Mouse (Mus musculus): Measurements from ENCODE around the gene Tmprss3. TPM values are rescaled to one million over a fixed set of nuclear protein-coding genes. Genes with fewer than 3 reads are reported as not detected.

The Tmprss3 gene
- polyA plus RNA-seq, 1 experiment from 2014 or later = not detected

- 88% methylated on average over 7 of the region's 7 CpGs for WGBS
- Histone ChIP-seq H3K36me3 (ENCODE audit: control insufficient read depth, insufficient read depth, low read length) (no peaks in the 10 kb centered on the region), H3K9ac (ENCODE audit: low read depth, low read length) (no peak overlapping the region), H3K4me3 (ENCODE audit: low read depth, low read length) (no peak overlapping the region), H3K9me3 (replicated peaks; ENCODE audit: control insufficient read depth, low read length, poor library complexity, severe bottlenecking) (no peaks in the 10 kb centered on the region), H3K4me1 (ENCODE audit: control insufficient read depth, insufficient read depth, low read length) (0 out of 2 replicates have a peak, but pooled peaks cover 2% of the 10 kb centered on the region), H3K27ac (ENCODE audit: low read length) (no peak overlapping the region), H3K4me2 (ENCODE audit: low read length) (no peak overlapping the region), H3K27me3 (ENCODE audit: control insufficient read depth, insufficient read depth, low read depth, low read length) (no peaks in the 10 kb centered on the region)
- ATAC-seq = no peak
These were observed 28.2 kb upstream of the Tmprss3 start for GRCm38 (mm10) chr17:31226931-31227330.

- no peak for ATAC-seq
- WGBS = 53% methylated on average over 3 of the region's 3 CpGs
- Histone ChIP-seq H3K27ac (ENCODE audit: low read length) (no peak overlapping the region), H3K4me3 (ENCODE audit: low read depth, low read length) (no peak overlapping the region), H3K9ac (ENCODE audit: low read depth, low read length) (no peak overlapping the region), H3K27me3 (ENCODE audit: control insufficient read depth, insufficient read depth, low read depth, low read length) (no peaks in the 10 kb centered on the region), H3K4me1 (ENCODE audit: control insufficient read depth, insufficient read depth, low read length) (no peaks in the 10 kb centered on the region), H3K4me2 (ENCODE audit: low read length) (no peak overlapping the region), H3K36me3 (ENCODE audit: control insufficient read depth, insufficient read depth, low read length) (no peaks in the 10 kb centered on the region), H3K9me3 (replicated peaks; ENCODE audit: control insufficient read depth, low read length, poor library complexity, severe bottlenecking) (no peaks in the 10 kb centered on the region)
These were observed 27.6 kb upstream of the Tmprss3 start for GRCm38 (mm10) chr17:31226368-31226767.

GRCm38 (mm10) chr17:31224591-31224990 lies 25.8 kb upstream of the Tmprss3 start:
- H3K36me3 ChIP-seq (ENCODE audit: control insufficient read depth, insufficient read depth, low read length) = no peaks in the 10 kb centered on the region
- no peaks in the 10 kb centered on the region for H3K4me1 ChIP-seq (ENCODE audit: control insufficient read depth, insufficient read depth, low read length)
- 90% methylated on average over 8 of the region's 8 CpGs for WGBS
- no peak overlapping the region for H3K4me3 ChIP-seq (ENCODE audit: low read depth, low read length)
- no peak overlapping the region for H3K9ac ChIP-seq (ENCODE audit: low read depth, low read length)
- no peak for ATAC-seq
- no peak overlapping the region for H3K27ac ChIP-seq (ENCODE audit: low read length)
- no peaks in the 10 kb centered on the region for H3K27me3 ChIP-seq (ENCODE audit: control insufficient read depth, insufficient read depth, low read depth, low read length)
- no peaks in the 10 kb centered on the region for H3K9me3 ChIP-seq (replicated peaks; ENCODE audit: control insufficient read depth, low read length, poor library complexity, severe bottlenecking)
- no peak overlapping the region for H3K4me2 ChIP-seq (ENCODE audit: low read length)

GRCm38 (mm10) chr17:31223835-31224234 lies 25.1 kb upstream of the Tmprss3 start:
- no peak for ATAC-seq
- no peak overlapping the region for H3K4me3 ChIP-seq (ENCODE audit: low read depth, low read length)
- no peaks in the 10 kb centered on the region for H3K9me3 ChIP-seq (replicated peaks; ENCODE audit: control insufficient read depth, low read length, poor library complexity, severe bottlenecking)
- no peak overlapping the region for H3K9ac ChIP-seq (ENCODE audit: low read depth, low read length)
- H3K36me3 ChIP-seq (ENCODE audit: control insufficient read depth, insufficient read depth, low read length) = no peaks in the 10 kb centered on the region
- H3K4me2 ChIP-seq (ENCODE audit: low read length) = no peak overlapping the region
- H3K4me1 ChIP-seq (ENCODE audit: control insufficient read depth, insufficient read depth, low read length) = no peaks in the 10 kb centered on the region
- WGBS = 89% methylated on average over 7 of the region's 7 CpGs
- no peaks in the 10 kb centered on the region for H3K27me3 ChIP-seq (ENCODE audit: control insufficient read depth, insufficient read depth, low read depth, low read length)
- H3K27ac ChIP-seq (ENCODE audit: low read length) = no peak overlapping the region

- no peak overlapping the region for H3K27ac ChIP-seq (ENCODE audit: low read length)
- no peak overlapping the region for H3K9ac ChIP-seq (ENCODE audit: low read depth, low read length)
- H3K4me1 ChIP-seq (ENCODE audit: control insufficient read depth, insufficient read depth, low read length) = no peaks in the 10 kb centered on the region
- no peaks in the 10 kb centered on the region for H3K27me3 ChIP-seq (ENCODE audit: control insufficient read depth, insufficient read depth, low read depth, low read length)
- H3K4me2 ChIP-seq (ENCODE audit: low read length) = no peak overlapping the region
- no peak for ATAC-seq
- no peaks in the 10 kb centered on the region for H3K36me3 ChIP-seq (ENCODE audit: control insufficient read depth, insufficient read depth, low read length)
- no peak overlapping the region for H3K4me3 ChIP-seq (ENCODE audit: low read depth, low read length)
- 86% methylated on average over 4 of the region's 4 CpGs for WGBS
- no peaks in the 10 kb centered on the region for H3K9me3 ChIP-seq (replicated peaks; ENCODE audit: control insufficient read depth, low read length, poor library complexity, severe bottlenecking)
These were observed 24.1 kb upstream of the Tmprss3 start for GRCm38 (mm10) chr17:31222810-31223310.

- H3K4me2 ChIP-seq (ENCODE audit: low read length) = no peak overlapping the region
- no peaks in the 10 kb centered on the region for H3K4me1 ChIP-seq (ENCODE audit: control insufficient read depth, insufficient read depth, low read length)
- H3K27ac ChIP-seq (ENCODE audit: low read length) = no peak overlapping the region
- H3K9me3 ChIP-seq (replicated peaks; ENCODE audit: control insufficient read depth, low read length, poor library complexity, severe bottlenecking) = no peaks in the 10 kb centered on the region
- no peak for ATAC-seq
- H3K27me3 ChIP-seq (ENCODE audit: control insufficient read depth, insufficient read depth, low read depth, low read length) = no peaks in the 10 kb centered on the region
- H3K4me3 ChIP-seq (ENCODE audit: low read depth, low read length) = no peak overlapping the region
- no peak overlapping the region for H3K9ac ChIP-seq (ENCODE audit: low read depth, low read length)
- 54% methylated on average over 5 of the region's 5 CpGs for WGBS
- H3K36me3 ChIP-seq (ENCODE audit: control insufficient read depth, insufficient read depth, low read length) = no peaks in the 10 kb centered on the region
These were observed 17.5 kb upstream of the Tmprss3 start for GRCm38 (mm10) chr17:31216068-31216955.

- Histone ChIP-seq H3K27me3 (ENCODE audit: control insufficient read depth, insufficient read depth, low read depth, low read length) (no peaks in the 10 kb centered on the region), H3K4me2 (ENCODE audit: low read length) (no peak overlapping the region), H3K36me3 (ENCODE audit: control insufficient read depth, insufficient read depth, low read length) (no peaks in the 10 kb centered on the region), H3K27ac (ENCODE audit: low read length) (no peak overlapping the region), H3K9ac (ENCODE audit: low read depth, low read length) (no peak overlapping the region), H3K4me3 (ENCODE audit: low read depth, low read length) (no peak overlapping the region), H3K9me3 (replicated peaks; ENCODE audit: control insufficient read depth, low read length, poor library complexity, severe bottlenecking) (no peaks in the 10 kb centered on the region), H3K4me1 (ENCODE audit: control insufficient read depth, insufficient read depth, low read length) (no peaks in the 10 kb centered on the region)
- ATAC-seq = no peak
- 92% methylated on average over 6 of the region's 6 CpGs for WGBS
These were observed 13.1 kb upstream of the Tmprss3 start for GRCm38 (mm10) chr17:31211881-31212280.

GRCm38 (mm10) chr17:31210299-31210698 lies 11.5 kb upstream of the Tmprss3 start:
- no peaks in the 10 kb centered on the region for H3K36me3 ChIP-seq (ENCODE audit: control insufficient read depth, insufficient read depth, low read length)
- no peak overlapping the region for H3K4me2 ChIP-seq (ENCODE audit: low read length)
- H3K4me1 ChIP-seq (ENCODE audit: control insufficient read depth, insufficient read depth, low read length) = no peaks in the 10 kb centered on the region
- no peaks in the 10 kb centered on the region for H3K27me3 ChIP-seq (ENCODE audit: control insufficient read depth, insufficient read depth, low read depth, low read length)
- ATAC-seq = no peak
- H3K27ac ChIP-seq (ENCODE audit: low read length) = no peak overlapping the region
- H3K9ac ChIP-seq (ENCODE audit: low read depth, low read length) = no peak overlapping the region
- H3K4me3 ChIP-seq (ENCODE audit: low read depth, low read length) = no peak overlapping the region
- no peaks in the 10 kb centered on the region for H3K9me3 ChIP-seq (replicated peaks; ENCODE audit: control insufficient read depth, low read length, poor library complexity, severe bottlenecking)
- WGBS = 91% methylated on average over 7 of the region's 7 CpGs

GRCm38 (mm10) chr17:31209376-31209930 lies 10.7 kb upstream of the Tmprss3 start:
- Histone ChIP-seq H3K9ac (ENCODE audit: low read depth, low read length) (no peak overlapping the region), H3K4me2 (ENCODE audit: low read length) (no peak overlapping the region), H3K27me3 (ENCODE audit: control insufficient read depth, insufficient read depth, low read depth, low read length) (no peaks in the 10 kb centered on the region), H3K27ac (ENCODE audit: low read length) (no peak overlapping the region), H3K9me3 (replicated peaks; ENCODE audit: control insufficient read depth, low read length, poor library complexity, severe bottlenecking) (no peaks in the 10 kb centered on the region), H3K4me3 (ENCODE audit: low read depth, low read length) (no peak overlapping the region), H3K36me3 (ENCODE audit: control insufficient read depth, insufficient read depth, low read length) (no peaks in the 10 kb centered on the region), H3K4me1 (ENCODE audit: control insufficient read depth, insufficient read depth, low read length) (no peaks in the 10 kb centered on the region)
- 95% methylated on average over 11 of the region's 11 CpGs for WGBS
- ATAC-seq = no peak

All from midbrain, embryonic 16.5 days (tissue).